Mouse (Mus musculus) mouse trophoblast stem cell (cell line): ENCODE results near the gene Bcl2l15.
"Not testable (repeated sequence)": the region's sequence is repeated elsewhere in the genome, so short reads cannot be mapped to it uniquely, and the experiment has no call there.

Experiments
- in situ Hi-C, 2 experiments: fragments of 300-500 bp; cut with MseI, MboI; formaldehyde crosslinking; loops; 2 replicates in 1 of 2; 3 replicates in 1 of 2; pipeline ENCODE4 v1.15.1; 2025

Bcl2l15 gene

GRCm38 (mm10) chr3:103832426-103832825 is at the start of gene Bcl2l15:
Bcl2l15 (plus strand) TSS chr3:103832601.
- in situ Hi-C loops = no loop called here

GRCm38 (mm10) chr3:103782844-103783609 is 49.4 kb upstream of the Bcl2l15 start:
- in situ Hi-C loops = no loop called here

DNA sequence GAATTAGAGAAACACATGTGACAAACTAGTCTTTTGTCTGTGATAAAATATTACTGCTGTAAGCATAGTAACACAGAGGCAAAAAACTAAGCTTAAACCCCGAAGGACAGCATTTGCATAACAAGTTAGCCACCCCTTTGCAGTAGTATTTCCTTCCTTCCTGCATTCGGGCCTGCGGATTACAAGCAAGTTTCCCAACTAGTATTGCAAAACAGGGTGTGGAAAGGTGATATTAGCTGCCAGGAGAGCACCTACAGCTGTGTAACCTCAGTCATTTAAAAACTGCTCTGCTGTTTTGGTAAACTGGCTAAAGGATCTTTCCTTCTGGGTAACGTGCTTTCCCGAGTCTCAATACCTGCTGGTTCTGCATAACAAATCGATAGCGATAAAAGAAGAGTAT is 45.2 kb upstream of the Bcl2l15 start:
- in situ Hi-C loops = no loop called here

GRCm38 (mm10) chr3:103789096-103789495 is 43.3 kb upstream of the Bcl2l15 start:
- in situ Hi-C loops = no loop called here

- in situ Hi-C loops = no loop called here
Observed at GRCm38 (mm10) chr3:103789891-103790345, 42.5 kb upstream of the Bcl2l15 start.

DNA sequence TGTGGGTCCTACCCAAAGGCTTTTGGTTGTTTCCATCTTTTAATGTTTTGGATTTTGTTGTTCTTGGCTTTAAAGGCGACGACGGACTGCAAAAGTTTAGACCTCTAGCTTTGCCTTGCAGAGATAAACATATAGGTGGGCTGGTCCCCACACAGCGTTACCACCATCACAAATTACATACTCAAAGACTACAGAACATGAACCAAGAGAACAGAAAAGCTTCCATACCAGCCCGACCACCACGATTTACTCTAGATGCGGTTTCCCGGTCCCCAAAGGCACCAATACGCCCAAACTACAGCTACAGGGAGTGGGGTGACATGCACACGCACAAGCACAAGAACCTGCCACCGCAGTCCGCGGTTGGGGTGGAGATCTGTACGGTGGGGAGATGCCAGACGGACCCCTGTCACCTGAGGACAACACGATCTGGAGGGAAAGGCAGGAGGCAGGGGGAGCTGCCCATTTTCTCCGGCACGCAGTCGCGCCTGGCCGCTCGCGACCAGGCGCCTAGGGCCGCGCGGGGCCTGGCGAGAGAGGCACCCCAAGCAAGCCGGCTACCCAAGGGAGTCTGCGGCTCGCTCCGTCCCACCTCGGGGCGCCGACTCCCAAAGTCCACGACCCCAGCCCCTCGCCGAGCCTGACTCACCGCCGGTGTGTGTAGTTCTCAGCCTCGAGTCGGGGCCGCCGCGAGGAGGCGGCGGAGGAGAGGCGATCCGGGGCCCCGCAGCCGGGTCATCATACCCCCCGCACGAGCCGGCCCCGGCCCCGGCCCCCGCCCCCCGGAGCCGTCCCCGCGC is 41.9 kb upstream of the Bcl2l15 start:
- in situ Hi-C loops = no loop called here

DNA sequence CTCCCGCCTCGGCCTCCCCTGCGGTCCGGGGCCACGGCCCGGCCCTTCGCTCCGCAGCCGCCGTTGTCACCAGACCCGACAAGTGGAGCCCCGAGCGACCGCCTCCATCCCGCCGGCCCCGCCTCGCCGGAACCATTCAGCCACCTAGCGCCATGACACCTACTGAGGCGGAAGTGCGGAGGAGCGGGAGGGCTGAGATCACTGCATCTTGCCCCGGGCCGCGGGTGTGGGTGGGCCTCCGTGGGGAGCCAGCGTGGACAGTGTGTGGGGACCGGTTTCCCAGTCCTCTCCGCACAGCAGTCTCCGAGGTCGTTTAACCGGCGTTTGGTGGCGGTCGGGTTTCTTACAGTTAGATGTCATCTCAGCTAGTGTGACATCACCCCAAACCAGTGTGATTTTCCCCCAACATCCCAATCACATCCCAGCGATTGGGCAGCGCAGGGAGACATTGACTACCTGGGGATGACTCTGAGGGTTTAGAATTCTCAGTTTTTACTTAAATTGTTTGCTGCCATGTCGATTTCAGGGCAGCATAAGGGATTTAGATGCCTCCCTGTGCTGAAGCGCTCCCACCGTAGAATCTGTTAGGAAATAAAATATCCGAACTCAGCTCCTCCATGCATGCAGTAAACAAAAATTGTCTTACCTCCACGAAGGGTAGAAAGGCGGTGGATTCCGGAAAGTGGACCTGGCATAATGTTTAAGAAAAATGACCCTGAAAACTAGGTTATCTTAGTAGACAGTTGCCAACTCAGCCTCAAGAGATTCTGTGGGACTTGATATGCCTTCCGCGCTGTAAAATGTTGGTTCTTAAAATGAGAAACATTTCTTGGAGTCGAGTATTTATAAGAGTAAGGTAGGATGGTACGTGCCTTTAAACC is 40.9 kb upstream of the Bcl2l15 start, which contains the start of gene Hipk1:
Gene Hipk1, minus strand, starts transcription at position 334 of the 881 bp plus-strand sequence.
- in situ Hi-C loops = no loop called here

- in situ Hi-C loops = not testable (repeated sequence)
Observed at GRCm38 (mm10) chr3:103792111-103792406, 40.3 kb upstream of the Bcl2l15 start.

- in situ Hi-C loops = no loop called here
Observed at GRCm38 (mm10) chr3:103792566-103792965, 39.8 kb upstream of the Bcl2l15 start.

DNA sequence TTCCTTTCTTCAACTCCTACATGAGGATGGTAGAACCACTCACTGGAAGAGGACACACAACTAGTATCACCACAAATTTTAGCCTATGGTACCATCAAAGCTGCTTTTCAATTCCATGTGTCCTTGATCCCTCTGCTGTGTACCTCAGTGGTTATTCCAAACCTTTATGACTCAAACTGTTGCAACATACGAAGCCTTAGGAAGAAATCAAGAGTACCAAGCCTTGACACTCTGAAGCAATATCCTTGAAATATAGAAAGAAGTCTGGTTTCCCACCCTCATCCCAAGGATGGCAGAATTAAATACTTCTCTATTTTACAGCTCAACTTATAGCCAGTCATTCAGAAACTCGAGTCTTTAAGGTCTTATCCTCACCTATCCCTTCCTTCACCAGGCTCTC is 36.0 kb upstream of the Bcl2l15 start:
- in situ Hi-C loops = no loop called here

GRCm38 (mm10) chr3:103799507-103799906 is 32.9 kb upstream of the Bcl2l15 start:
- in situ Hi-C loops = no loop called here

DNA sequence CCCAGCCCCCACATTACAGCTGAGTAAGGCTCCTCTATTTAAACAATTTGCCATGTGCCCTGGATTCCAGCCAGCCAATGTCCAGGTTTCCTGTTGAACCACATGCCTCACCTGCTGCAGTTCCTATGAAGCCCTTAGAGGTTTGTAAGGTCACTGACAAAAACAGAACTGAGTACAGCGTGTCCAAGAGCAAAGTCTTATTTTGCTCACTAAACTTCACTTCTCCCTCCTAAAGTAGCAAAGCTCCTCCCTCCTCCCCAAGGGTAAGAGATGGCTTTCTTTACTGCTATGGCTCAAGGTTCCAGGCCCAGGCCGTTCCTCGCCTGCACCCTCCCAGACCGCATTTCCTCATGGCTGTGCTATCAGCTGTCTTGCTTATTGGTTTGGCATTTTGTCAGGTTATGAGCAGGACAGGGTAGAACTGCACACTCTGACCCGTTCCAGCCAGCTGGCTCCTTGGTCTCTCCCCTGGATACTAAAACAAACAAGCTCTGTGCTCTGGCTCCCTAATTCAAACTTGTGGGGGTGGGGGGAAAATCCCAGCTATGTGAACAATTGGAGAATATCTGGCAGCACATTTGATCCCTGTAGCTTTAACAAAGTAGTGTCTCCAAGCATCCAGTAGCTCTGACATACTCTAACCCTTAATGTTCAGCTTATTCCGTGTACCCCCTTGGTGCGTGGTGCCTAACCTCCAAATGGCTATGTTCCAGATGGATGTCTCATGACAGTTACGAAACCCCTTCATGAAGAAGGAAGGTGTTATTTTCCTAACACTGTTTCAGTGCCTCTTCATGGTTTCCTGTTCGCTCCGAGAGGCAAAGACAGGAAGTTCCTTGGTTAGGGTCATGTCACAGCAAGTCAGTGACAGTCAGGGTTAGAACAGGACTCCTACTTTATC is 30.5 kb upstream of the Bcl2l15 start:
- in situ Hi-C loops = no loop called here

GRCm38 (mm10) chr3:103802861-103803260 is 29.5 kb upstream of the Bcl2l15 start:
- in situ Hi-C loops = no loop called here

DNA sequence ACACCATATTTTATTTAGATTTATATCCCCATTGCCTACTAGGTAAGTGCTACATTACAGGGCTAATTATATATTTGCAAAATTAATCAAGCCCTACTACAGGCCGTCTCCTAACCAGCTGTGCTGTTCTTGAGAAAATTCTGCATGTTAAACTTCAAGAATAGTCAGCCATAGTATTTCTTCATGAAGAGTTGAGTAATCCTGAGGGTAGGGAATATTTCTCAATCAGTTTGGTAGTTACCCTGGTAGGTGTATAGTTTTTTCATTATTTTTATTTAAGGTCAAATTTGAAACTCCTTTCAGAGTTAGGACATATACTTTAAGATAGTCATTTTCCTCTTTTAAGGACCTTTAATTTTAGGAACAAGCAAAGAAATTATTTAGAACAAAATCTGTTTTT is 26.7 kb upstream of the Bcl2l15 start:
- in situ Hi-C loops = no loop called here

DNA sequence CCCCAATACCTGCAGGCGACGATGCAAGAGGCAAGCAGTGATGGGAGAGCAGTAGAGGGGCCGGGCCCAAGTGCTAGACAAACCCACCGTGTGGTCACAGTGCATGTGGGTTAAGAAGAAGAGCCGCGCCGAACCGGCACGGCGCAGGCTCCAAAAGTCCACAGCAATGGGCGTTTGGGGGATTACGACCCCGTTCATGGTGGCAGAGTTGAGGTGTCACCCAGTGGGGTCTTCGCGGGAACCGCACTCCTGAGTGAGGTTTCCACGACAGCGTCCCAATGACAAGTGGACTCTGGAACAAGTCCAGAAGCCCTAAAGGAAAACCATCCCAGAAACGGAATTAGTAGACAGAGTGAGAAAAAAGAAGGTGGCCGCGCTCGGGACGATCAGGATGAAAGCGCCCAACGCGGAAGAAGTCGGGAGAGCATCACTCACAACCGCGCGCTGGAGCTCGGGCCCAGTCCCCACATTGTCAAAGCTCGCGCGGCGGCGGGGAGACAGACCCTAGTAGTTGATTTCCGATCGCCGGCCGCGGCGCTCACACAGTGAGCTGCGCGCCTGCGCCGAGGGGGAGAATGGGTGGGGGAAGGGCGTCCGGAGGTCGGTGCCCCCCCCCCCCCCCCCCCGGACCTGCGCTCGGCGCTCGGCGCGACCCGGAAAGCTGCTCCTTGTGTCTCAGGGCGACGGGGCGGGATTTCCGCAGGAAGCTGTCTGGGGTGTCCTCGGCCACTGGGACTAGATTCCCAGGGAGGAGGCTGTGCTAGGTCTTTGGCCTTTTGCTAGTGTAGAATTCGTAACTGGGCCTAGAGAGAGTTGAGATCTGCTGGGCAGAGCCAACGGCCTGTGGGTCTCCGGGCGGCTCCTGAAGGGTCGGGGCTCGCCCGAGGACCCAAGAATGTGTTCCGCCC is 23.3 kb upstream of the Bcl2l15 start, which contains the start of the genes Dclre1b, Ap4b1 and Gm43064:
Gene Dclre1b, minus strand, starts transcription at position 554 of the 908 bp plus-strand sequence.
Gene Ap4b1, plus strand, starts transcription at position 630 of the 908 bp plus-strand sequence.
Gene Gm43064, plus strand, starts transcription at position 683 of the 908 bp plus-strand sequence.
- in situ Hi-C loops = no loop called here

DNA sequence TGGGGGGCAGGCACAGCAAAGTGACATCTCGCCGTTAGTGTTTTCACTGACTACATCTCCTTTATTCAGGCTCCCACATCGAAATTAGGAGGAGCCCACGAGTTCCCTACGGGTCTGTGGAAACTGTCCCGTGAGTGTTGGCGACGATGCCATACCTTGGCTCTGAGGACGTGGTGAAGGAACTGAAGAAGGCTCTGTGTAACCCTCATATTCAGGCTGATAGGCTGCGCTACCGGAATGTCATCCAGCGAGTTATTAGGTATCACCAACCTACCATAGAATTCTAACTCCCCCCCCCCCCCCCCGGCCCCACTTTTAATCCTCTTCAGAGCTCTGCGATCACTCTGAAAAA is 22.6 kb upstream of the Bcl2l15 start:
- in situ Hi-C loops = no loop called here

DNA sequence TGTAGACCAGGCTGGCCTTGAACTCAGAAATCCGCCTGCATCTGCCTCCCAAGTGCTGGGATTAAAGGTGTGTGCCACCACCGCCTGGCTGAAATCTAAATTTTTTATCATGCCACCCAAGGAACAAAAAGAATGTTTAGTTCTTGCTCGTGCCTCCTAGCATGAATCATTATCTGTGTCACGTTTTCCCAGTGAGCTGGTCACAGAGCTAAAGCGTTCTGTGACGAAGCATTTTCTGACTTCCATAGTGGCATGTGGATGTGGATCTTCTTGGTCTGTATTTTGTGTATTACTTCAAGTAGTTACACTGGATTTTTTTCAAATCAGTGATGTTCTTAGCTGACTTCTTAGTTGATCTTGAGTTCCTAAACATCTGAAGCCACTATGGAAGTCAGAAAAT is 21.4 kb upstream of the Bcl2l15 start:
- in situ Hi-C loops = no loop called here

GRCm38 (mm10) chr3:103827548-103827947 is 4.9 kb upstream of the Bcl2l15 start:
- in situ Hi-C loops = no loop called here

GRCm38 (mm10) chr3:103829036-103829435 is 3.4 kb upstream of the Bcl2l15 start:
- in situ Hi-C loops = no loop called here

GRCm38 (mm10) chr3:103830681-103831080 is 1.7 kb upstream of the Bcl2l15 start:
- in situ Hi-C loops = not testable (repeated sequence)
